Mouse (Mus musculus) forebrain, embryonic 11.5 days (tissue): Measurements from ENCODE around the gene Cyb5b. TPM values are rescaled to one million over a fixed set of nuclear protein-coding genes. Genes with fewer than 3 reads are reported as not detected.

ENCODE experiments used
- ATAC-seq: fragments of 200-750 bp; cut with Nextera tagmentation; replicated peaks from 2 replicates; pipeline ENCODE4 v1.8.0; 2017; ENCODE audit warnings: moderate TSS enrichment; ENCODE audit not compliant: low FRiP score
- DNase-seq: peaks from one replicate; pipeline ENCODE4 v3.0.0-alpha.2; 2017; ENCODE audit warnings: low spot score
- H3K27ac ChIP-seq: fragments of 300-500 bp; sonication (generic); 2 replicates; pipeline ENCODE4 v1.5.1; 2014; ENCODE audit warnings: low read depth, low read length
- H3K27me3 ChIP-seq: fragments of 300-500 bp; sonication (generic); 2 replicates; pipeline ENCODE4 v1.6.1; 2014; ENCODE audit warnings: mild to moderate bottlenecking, low read length, mixed read lengths; ENCODE audit not compliant: control insufficient read depth, insufficient read depth
- H3K36me3 ChIP-seq: fragments of 300-500 bp; sonication (generic); 2 replicates; pipeline ENCODE4 v1.6.1; 2014; ENCODE audit warnings: mild to moderate bottlenecking, low read length, moderate library complexity, mixed read lengths; ENCODE audit not compliant: control insufficient read depth, insufficient read depth
- H3K4me1 ChIP-seq: fragments of 300-500 bp; sonication (generic); replicated peaks from 2 replicates; pipeline ENCODE4 v1.6.1; 2014; ENCODE audit warnings: low read length, mixed read lengths; ENCODE audit not compliant: control insufficient read depth, insufficient read depth
- H3K4me2 ChIP-seq: fragments of 300-500 bp; sonication (generic); 2 replicates; pipeline ENCODE4 v1.6.1; 2014; ENCODE audit warnings: low read depth, mild to moderate bottlenecking, low read length, moderate library complexity, mixed read lengths; ENCODE audit not compliant: severe bottlenecking
- H3K4me3 ChIP-seq: fragments of 300-500 bp; sonication (generic); 2 replicates; pipeline ENCODE4 v1.5.1; 2014; ENCODE audit warnings: low read depth, low read length
- H3K9ac ChIP-seq: fragments of 300-500 bp; sonication (generic); 2 replicates; pipeline ENCODE4 v1.6.1; 2014; ENCODE audit warnings: low read length
- H3K9me3 ChIP-seq: fragments of 300-500 bp; sonication (generic); 2 replicates; pipeline ENCODE4 v1.6.1; 2016; ENCODE audit warnings: low read length, mixed read lengths; ENCODE audit not compliant: control insufficient read depth
- WGBS: fragments of 180-500 bp; shearing (Covaris S2); extraction: QIAGEN DNeasy Blood & Tissue Kit; methylation state at CpG from one replicate; pipeline ENCODE4 v1.1.7; 2014; 5-methylcytosine and 5-hydroxymethylcytosine counted together
- polyA plus RNA-seq: library from polyadenylated mRNA; unstranded; fragments of >200 nt; fragmentation: Nextera tagmentation; extraction: Ambion mirVana; gene quantifications from 2 replicates; pipeline ENCODE4 v1.2.1, GENCODE M21; 2014

Cyb5b gene
- polyA plus RNA-seq, 1 experiment from 2014 or later: 173 TPM

GRCm38 (mm10) chr8:107219078-107219477 is 68.6 kb downstream of the Cyb5b start:
- no peak for ATAC-seq
- 90% methylated on average over 2 of the region's 2 CpGs for WGBS

GRCm38 (mm10) chr8:107221924-107222851 is 71.7 kb downstream of the Cyb5b start:
- H3K27ac ChIP-seq: no peak overlapping the region
- ATAC-seq: no peak

More at GRCm38 (mm10) chr8:107219078-107219477, 68.6 kb downstream of the Cyb5b start:
- no peaks in the 10 kb centered on the region for H3K36me3 ChIP-seq
- H3K9ac ChIP-seq: no peak overlapping the region
- no peak overlapping the region for H3K4me2 ChIP-seq
- H3K4me3 ChIP-seq: no peak overlapping the region
- DNase-seq: no peak
- H3K9me3 ChIP-seq: no peaks in the 10 kb centered on the region
- H3K4me1 ChIP-seq: no peaks in the 10 kb centered on the region
- H3K27me3 ChIP-seq: no peaks in the 10 kb centered on the region
- no peak overlapping the region for H3K27ac ChIP-seq

GRCm38 (mm10) chr8:107226183-107226582 is 75.7 kb downstream of the Cyb5b start:
- Histone ChIP-seq H3K4me3 (no peak overlapping the region), H3K36me3 (no peaks in the 10 kb centered on the region), H3K27ac (no peak overlapping the region), H3K9me3 (no peaks in the 10 kb centered on the region), H3K4me2 (no peak overlapping the region), H3K27me3 (no peaks in the 10 kb centered on the region), H3K9ac (no peak overlapping the region), H3K4me1 (no peaks in the 10 kb centered on the region)
- no peak for DNase-seq
- ATAC-seq: no peak
- 61% methylated on average over 9 of the region's 9 CpGs for WGBS

More at GRCm38 (mm10) chr8:107221924-107222851, 71.7 kb downstream of the Cyb5b start:
- Histone ChIP-seq H3K4me3 (no peak overlapping the region), H3K4me2 (no peak overlapping the region), H3K9ac (no peak overlapping the region), H3K36me3 (no peaks in the 10 kb centered on the region), H3K4me1 (no peaks in the 10 kb centered on the region), H3K9me3 (no peaks in the 10 kb centered on the region), H3K27me3 (no peaks in the 10 kb centered on the region)
- WGBS: 53% methylated on average over 8 of the region's 8 CpGs
- DNase-seq: no peak

- no peak for ATAC-seq
- Histone ChIP-seq H3K9me3 (no peaks in the 10 kb centered on the region), H3K4me2 (no peak overlapping the region), H3K36me3 (no peaks in the 10 kb centered on the region), H3K27ac (no peak overlapping the region), H3K4me1 (no peaks in the 10 kb centered on the region), H3K9ac (no peak overlapping the region), H3K4me3 (no peak overlapping the region), H3K27me3 (no peaks in the 10 kb centered on the region)
- no peak for DNase-seq
- 82% methylated on average over 11 of the region's 11 CpGs for WGBS
Measured at GRCm38 (mm10) chr8:107227011-107227626, 76.7 kb downstream of the Cyb5b start.

- Histone ChIP-seq H3K36me3 (no peaks in the 10 kb centered on the region), H3K27me3 (no peaks in the 10 kb centered on the region), H3K9ac (no peak overlapping the region), H3K4me2 (no peak overlapping the region), H3K4me3 (no peak overlapping the region), H3K27ac (no peak overlapping the region), H3K4me1 (no peaks in the 10 kb centered on the region), H3K9me3 (no peaks in the 10 kb centered on the region; the same call in 1 of the 2 replicates)
- WGBS: 93% methylated on average over 3 of the region's 3 CpGs
- no peak for ATAC-seq
- no peak for DNase-seq
Measured at GRCm38 (mm10) chr8:107233251-107233650, 82.8 kb downstream of the Cyb5b start.

- DNase-seq (no peak), ATAC-seq (no peak)
- Histone ChIP-seq H3K4me2 (no peak overlapping the region), H3K27me3 (no peaks in the 10 kb centered on the region), H3K27ac (no peak overlapping the region), H3K9me3 (no peaks in the 10 kb centered on the region; the same call in 1 of the 2 replicates), H3K36me3 (no peaks in the 10 kb centered on the region), H3K4me3 (no peak overlapping the region), H3K4me1 (no peaks in the 10 kb centered on the region), H3K9ac (no peak overlapping the region)
- 80% methylated on average over 2 of the region's 2 CpGs for WGBS
Measured at GRCm38 (mm10) chr8:107233718-107234117, 83.3 kb downstream of the Cyb5b start.

Other genes with a start within 250 kb of the Cyb5b start
- gene Sntb2, start 214.9 kb upstream of the Cyb5b start, polyA plus RNA-seq: 7.9 and 9.5 TPM in 2 replicates
- gene Vps4a, start 119.4 kb upstream of the Cyb5b start, polyA plus RNA-seq: 84.9 and 85.5 TPM in 2 replicates
- gene Pdf, start 102.0 kb upstream of the Cyb5b start, polyA plus RNA-seq: 47.1 and 48.3 TPM in 2 replicates
- gene Cog8, start 94.0 kb upstream of the Cyb5b start, polyA plus RNA-seq: 43.3 and 43.8 TPM in 2 replicates
- gene Nip7, start 93.8 kb upstream of the Cyb5b start, polyA plus RNA-seq: 99.7 and 101 TPM in 2 replicates
- gene Tmed6, start 85.0 kb upstream of the Cyb5b start, polyA plus RNA-seq: not detected in 2 replicates
- gene Terf2, start 54.1 kb upstream of the Cyb5b start, polyA plus RNA-seq: 15.9 and 18.3 TPM in 2 replicates
- 10.1 and 14.5 TPM in 2 replicates for gene Nfat5, start 142.8 kb downstream of the Cyb5b start, polyA plus RNA-seq